Mouse (Mus musculus) stomach, embryonic 14.5 days (tissue): ENCODE measurements around the gene Parp6. TPM values are rescaled to one million over a fixed set of nuclear protein-coding genes. Genes with fewer than 3 reads are reported as not detected.

ENCODE experiments used
- ATAC-seq: fragments of 200-750 bp; cut with Nextera tagmentation; 2 replicates; pipeline ENCODE4 v1.8.0; 2017; ENCODE audit warnings: low read depth, moderate TSS enrichment; ENCODE audit not compliant: insufficient number of reproducible peaks, insufficient read depth, low FRiP score
- H3K27ac ChIP-seq: fragments of 300-500 bp; sonication (generic); 2 replicates; pipeline ENCODE4 v1.5.1; 2014; ENCODE audit warnings: mild to moderate bottlenecking, low read length, moderate library complexity, mixed read lengths
- H3K27me3 ChIP-seq: fragments of 300-500 bp; sonication (generic); 2 replicates; pipeline ENCODE4 v1.6.1; 2014; ENCODE audit warnings: low read length, control low read depth, mixed read lengths; ENCODE audit not compliant: control insufficient read depth, insufficient read depth
- H3K36me3 ChIP-seq: fragments of 300-500 bp; sonication (generic); 2 replicates; pipeline ENCODE4 v1.6.1; 2014; ENCODE audit warnings: mild to moderate bottlenecking, control low read depth, low read length, moderate library complexity, mixed read lengths; ENCODE audit not compliant: control insufficient read depth, insufficient read depth
- H3K4me1 ChIP-seq: fragments of 300-500 bp; sonication (generic); 2 replicates; pipeline ENCODE4 v1.6.1; 2014; ENCODE audit warnings: low read length, control low read depth, mixed read lengths; ENCODE audit not compliant: control insufficient read depth, insufficient read depth
- H3K4me2 ChIP-seq: fragments of 300-500 bp; sonication (generic); replicated peaks from 2 replicates; pipeline ENCODE4 v1.6.1; 2014; ENCODE audit warnings: low read depth, low read length, control low read depth
- H3K4me3 ChIP-seq: fragments of 300-500 bp; sonication (generic); 2 replicates; pipeline ENCODE4 v1.5.1; 2014; ENCODE audit warnings: low read depth, low read length, control low read depth
- H3K9ac ChIP-seq: fragments of 300-500 bp; sonication (generic); replicated peaks from 2 replicates; pipeline ENCODE4 v1.6.1; 2014; ENCODE audit warnings: low read depth, mild to moderate bottlenecking, control low read depth, low read length, moderate library complexity, mixed read lengths
- H3K9me3 ChIP-seq: fragments of 300-500 bp; sonication (generic); 2 replicates; pipeline ENCODE4 v1.6.1; 2016; ENCODE audit warnings: low read depth, low read length, control low read depth; ENCODE audit not compliant: control insufficient read depth
- WGBS: fragments of 180-500 bp; shearing (Covaris S2); extraction: QIAGEN DNeasy Blood & Tissue Kit; methylation state at CpG from one replicate; pipeline ENCODE4 v1.1.7; 2014; 5-methylcytosine and 5-hydroxymethylcytosine counted together
- polyA plus RNA-seq: library from polyadenylated mRNA; unstranded; fragments of >200 nt; fragmentation: Nextera tagmentation; extraction: Ambion mirVana; gene quantifications from 2 replicates; pipeline ENCODE4 v1.2.1, GENCODE M21; 2014

Gene Parp6
- polyA plus RNA-seq, 1 experiment from 2014 or later = 39.5 TPM

GRCm38 (mm10) chr9:59679678-59680533 lies 62.8 kb downstream of the Parp6 start, which contains the start of gene Gramd2:
TSS of gene Gramd2 (plus strand) at chr9:59680144.
- H3K4me1 ChIP-seq = peaks cover 8% of the 10 kb centered on the region; the same call in 1 of the 2 replicates
- peak within 1 kb of the TSS; percentile 4; the same call in 1 of the 2 replicates for H3K9ac ChIP-seq
- H3K27me3 ChIP-seq = 0 out of 2 replicates have a peak, but pooled peaks cover 4% of the 10 kb centered on the region
- peaks cover 35% of the 10 kb centered on the region for H3K36me3 ChIP-seq
- H3K4me2 ChIP-seq = peak within 1 kb of the TSS; percentile 58
- no peak within 1 kb of the TSS for H3K27ac ChIP-seq
- peak; percentile 96 for ATAC-seq
- H3K9me3 ChIP-seq = no peaks in the 10 kb centered on the region
- H3K4me3 ChIP-seq = peak within 1 kb of the TSS; percentile 30
- WGBS = 2% methylated on average over 47 of the region's 47 CpGs

GRCm38 (mm10) chr9:59680534-59680875 lies 63.4 kb downstream of the Parp6 start:
- peaks cover 29% of the 10 kb centered on the region for H3K36me3 ChIP-seq
- peaks cover 8% of the 10 kb centered on the region; the same call in 1 of the 2 replicates for H3K4me1 ChIP-seq
- peak; percentile 38; the same call in 1 of the 2 replicates for ATAC-seq
- WGBS = 14% methylated on average over 16 of the region's 16 CpGs
- H3K4me3 ChIP-seq = peak overlapping the region; percentile 30
- H3K4me2 ChIP-seq = peak overlapping the region; percentile 58
- 0 out of 2 replicates have a peak, but pooled peaks cover 4% of the 10 kb centered on the region for H3K27me3 ChIP-seq
- H3K9ac ChIP-seq = peak overlapping the region; percentile 4; the same call in 1 of the 2 replicates
- H3K27ac ChIP-seq = no peak overlapping the region
- no peaks in the 10 kb centered on the region for H3K9me3 ChIP-seq

DNA sequence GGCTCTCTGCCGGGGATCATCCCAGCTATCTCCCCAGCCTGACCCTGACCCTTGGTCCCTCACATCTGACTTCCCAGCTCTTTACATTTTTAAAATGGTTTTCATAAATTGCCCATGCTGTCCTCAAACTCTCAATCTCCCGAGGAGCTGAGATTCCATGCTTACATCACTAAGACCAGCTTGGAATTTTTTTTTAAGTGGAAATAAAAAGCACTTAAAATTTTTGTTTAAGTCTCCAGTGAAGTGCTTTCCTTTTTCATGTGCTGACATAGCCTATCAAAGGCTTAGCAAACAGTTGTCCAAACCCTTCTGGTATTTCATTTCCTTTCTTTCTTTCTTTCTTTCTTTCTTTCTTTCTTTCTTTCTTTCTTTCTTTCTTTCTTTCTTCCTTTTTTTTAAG lies 66.9 kb downstream of the Parp6 start:
- no peak for ATAC-seq
- Histone ChIP-seq H3K36me3 (no peaks in the 10 kb centered on the region), H3K9ac (no peak overlapping the region), H3K27me3 (0 out of 2 replicates have a peak, but pooled peaks cover 4% of the 10 kb centered on the region), H3K4me1 (peaks cover 8% of the 10 kb centered on the region; the same call in 1 of the 2 replicates), H3K9me3 (no peaks in the 10 kb centered on the region), H3K4me3 (no peak overlapping the region), H3K4me2 (no peak overlapping the region), H3K27ac (no peak overlapping the region)
- WGBS = 31% methylated on average over 2 of the region's 2 CpGs

- ATAC-seq = no peak
Measured at GRCm38 (mm10) chr9:59687416-59688046, 70.4 kb downstream of the Parp6 start.

DNA sequence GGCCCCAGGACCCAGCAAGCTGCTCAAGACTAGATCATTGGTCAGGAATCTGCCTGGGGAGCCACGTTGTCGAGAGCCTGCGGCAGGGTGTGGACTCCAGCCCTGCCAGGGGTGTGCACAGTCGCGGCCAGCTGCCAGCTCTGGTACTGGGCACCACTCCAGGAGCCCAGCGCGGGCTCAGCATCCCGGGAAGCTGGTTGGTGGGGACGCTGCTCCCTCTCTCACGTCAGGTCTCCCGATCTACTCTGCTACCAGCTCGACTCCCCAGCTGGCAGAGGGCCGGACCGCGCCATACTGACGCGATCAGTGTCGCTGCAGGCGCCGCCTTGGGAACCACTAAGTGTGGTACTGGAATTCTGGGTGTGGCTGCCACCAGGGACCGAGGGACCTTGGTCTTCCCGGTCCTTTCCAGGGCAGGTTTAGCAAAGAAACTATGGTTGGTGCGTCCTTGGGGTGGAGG lies 74.6 kb downstream of the Parp6 start:
- Histone ChIP-seq H3K9ac (no peak overlapping the region), H3K36me3 (no peaks in the 10 kb centered on the region), H3K27ac (0 out of 2 replicates have a peak overlapping the region, but pooled peaks have one; percentile 41), H3K27me3 (no peaks in the 10 kb centered on the region), H3K4me1 (peaks cover 24% of the 10 kb centered on the region), H3K4me3 (peak overlapping the region; percentile 21), H3K9me3 (no peaks in the 10 kb centered on the region), H3K4me2 (peak overlapping the region; percentile 53)
- 3% methylated on average over 23 of the region's 23 CpGs for WGBS
- ATAC-seq = peak; percentile 64

More at GRCm38 (mm10) chr9:59687416-59688046, 70.4 kb downstream of the Parp6 start:
- Histone ChIP-seq H3K36me3 (no peaks in the 10 kb centered on the region), H3K27ac (no peak overlapping the region), H3K4me2 (no peak overlapping the region), H3K9me3 (no peaks in the 10 kb centered on the region), H3K4me3 (no peak overlapping the region), H3K9ac (no peak overlapping the region), H3K27me3 (no peaks in the 10 kb centered on the region), H3K4me1 (peaks cover 9% of the 10 kb centered on the region; the same call in 1 of the 2 replicates)
- WGBS = 32% methylated on average over 6 of the region's 6 CpGs

DNA sequence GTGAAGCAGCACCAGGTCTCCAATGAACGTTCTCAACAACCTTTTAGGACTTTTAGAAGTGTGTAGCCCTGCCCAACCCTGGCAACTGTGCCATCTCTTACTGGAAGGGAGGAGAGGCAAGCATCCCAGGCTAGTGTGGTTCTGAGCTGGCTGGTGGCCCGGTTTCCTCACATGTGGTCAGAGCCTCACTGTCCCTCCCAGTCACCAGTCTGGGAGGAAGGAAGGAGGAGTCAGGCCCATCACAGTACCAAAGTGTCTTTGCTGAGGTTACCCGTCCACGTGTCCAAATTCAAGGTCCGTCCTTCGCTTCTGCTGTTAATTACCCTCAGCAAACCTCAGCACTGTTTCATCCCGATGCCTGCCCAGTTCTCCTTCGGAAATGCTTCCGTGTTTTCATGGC lies 75.1 kb downstream of the Parp6 start:
- Histone ChIP-seq H3K4me3 (peak overlapping the region; percentile 21), H3K27me3 (no peaks in the 10 kb centered on the region), H3K4me2 (peak overlapping the region; percentile 53), H3K9me3 (no peaks in the 10 kb centered on the region), H3K9ac (no peak overlapping the region), H3K27ac (peak overlapping the region; percentile 41; the same call in 1 of the 2 replicates), H3K36me3 (no peaks in the 10 kb centered on the region), H3K4me1 (peaks cover 24% of the 10 kb centered on the region)
- peak; percentile 38; the same call in 1 of the 2 replicates for ATAC-seq
- 50% methylated on average over 9 of the region's 9 CpGs for WGBS

GRCm38 (mm10) chr9:59694571-59695450 lies 77.7 kb downstream of the Parp6 start:
- Histone ChIP-seq H3K36me3 (no peaks in the 10 kb centered on the region), H3K4me2 (no peak overlapping the region), H3K4me1 (peaks cover 24% of the 10 kb centered on the region), H3K9ac (no peak overlapping the region), H3K27me3 (no peaks in the 10 kb centered on the region), H3K4me3 (no peak overlapping the region), H3K27ac (no peak overlapping the region), H3K9me3 (no peaks in the 10 kb centered on the region)
- ATAC-seq = no peak
- 28% methylated on average over 16 of the region's 16 CpGs for WGBS

- no peak for ATAC-seq
- no peak overlapping the region for H3K27ac ChIP-seq
- H3K9me3 ChIP-seq = no peaks in the 10 kb centered on the region
- no peak overlapping the region for H3K4me2 ChIP-seq
- H3K36me3 ChIP-seq = no peaks in the 10 kb centered on the region
- no peaks in the 10 kb centered on the region for H3K27me3 ChIP-seq
- H3K4me1 ChIP-seq = peaks cover 24% of the 10 kb centered on the region
- H3K4me3 ChIP-seq = no peak overlapping the region
- H3K9ac ChIP-seq = no peak overlapping the region
- 43% methylated on average over 3 of the region's 3 CpGs for WGBS
Measured at GRCm38 (mm10) chr9:59695451-59695813, 78.3 kb downstream of the Parp6 start.
